Mouse (Mus musculus) hindbrain, embryonic 16.5 days (tissue): ENCODE measurements around the gene Aar2. TPM values are rescaled to one million over a fixed set of nuclear protein-coding genes. Genes with fewer than 3 reads are reported as not detected.

Source experiments
- polyA plus RNA-seq: library from polyadenylated mRNA; unstranded; fragments of >200 nt; fragmentation: Nextera tagmentation; extraction: Ambion mirVana; gene quantifications from 2 replicates; pipeline ENCODE4 v1.2.1, GENCODE M21; 2015

Aar2 gene
- polyA plus RNA-seq, 1 experiment from 2014 or later = 44.5 TPM

Other genes starting within 250 kb of the Aar2 start
- gene Cnbd2, start 235.3 kb upstream of the Aar2 start, polyA plus RNA-seq = 6.2 and 6.8 TPM in 2 replicates
- gene Scand1, start 234.9 kb upstream of the Aar2 start, polyA plus RNA-seq = 77.3 and 84.0 TPM in 2 replicates
- gene Epb41l1, start 126.7 kb upstream of the Aar2 start, polyA plus RNA-seq = 15.7 and 17.0 TPM in 2 replicates
- 201 and 222 TPM in 2 replicates for gene Dlgap4, start 66.1 kb downstream of the Aar2 start, polyA plus RNA-seq
- 46.9 and 52.0 TPM in 2 replicates for gene Myl9, start 227.8 kb downstream of the Aar2 start, polyA plus RNA-seq